Mouse (Mus musculus) fibroblast of lung, adult 2 months (primary cell): ENCODE results near the gene Armc5.

Experiments
- DNase-seq: peaks from one replicate; pipeline ENCODE4 v3.0.0-alpha.2; 2011; ENCODE audit warnings: low read depth

Armc5 gene

GRCm38 (mm10) chr7:128236856-128237592 is at the start of gene Armc5:
Gene Armc5 (plus strand): TSS chr7:128237342.
- peak; percentile 54 for DNase-seq

DNA sequence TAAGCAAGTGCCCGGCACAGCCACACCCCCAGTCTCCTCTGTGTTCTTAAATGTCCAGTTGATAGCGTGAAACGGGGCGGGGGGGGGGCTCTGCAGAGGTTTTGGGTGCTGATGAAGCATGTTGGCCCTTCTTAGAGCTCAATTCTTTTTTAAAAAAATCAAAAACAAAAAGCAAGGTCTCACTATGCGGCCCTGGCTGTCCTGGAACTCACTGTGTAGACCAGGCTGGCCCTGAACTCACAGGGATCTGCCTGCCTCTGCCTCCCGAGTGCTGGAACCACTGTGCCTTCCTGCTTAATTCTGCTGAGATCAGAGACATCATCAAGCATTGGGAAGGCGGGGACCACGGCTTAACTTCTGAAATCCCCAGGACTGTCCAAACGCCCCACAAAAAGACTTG is 35.5 kb upstream of the Armc5 start:
- no peak for DNase-seq

DNA sequence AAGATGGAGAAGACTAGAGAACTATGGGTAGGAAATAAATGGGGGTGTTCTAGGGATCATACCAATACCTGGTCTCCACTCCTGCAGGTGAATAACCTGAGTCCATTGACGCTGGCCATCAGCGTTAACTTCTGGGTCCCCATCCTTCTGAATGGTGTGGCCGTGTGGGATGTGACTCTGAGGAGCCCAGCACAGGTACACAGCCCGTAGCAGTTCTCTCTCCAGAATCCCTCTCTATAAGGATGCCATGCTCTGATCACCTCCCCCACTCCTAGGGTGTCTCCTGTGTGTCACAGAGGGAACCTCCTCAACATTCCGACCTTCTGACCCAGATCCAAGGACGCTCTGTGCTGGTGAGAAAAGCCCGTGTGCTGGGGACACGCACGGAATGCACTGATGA is 34.1 kb upstream of the Armc5 start:
- no peak for DNase-seq

GRCm38 (mm10) chr7:128204179-128204578 is 33.0 kb upstream of the Armc5 start:
- DNase-seq = no peak

- DNase-seq = no peak
These were observed 31.4 kb upstream of the Armc5 start for GRCm38 (mm10) chr7:128205695-128206094.

GRCm38 (mm10) chr7:128206152-128206551 is 31.0 kb upstream of the Armc5 start, which contains the start of gene Cox6a2:
Gene Cox6a2 (minus strand): TSS chr7:128206387.
- DNase-seq = no peak

DNA sequence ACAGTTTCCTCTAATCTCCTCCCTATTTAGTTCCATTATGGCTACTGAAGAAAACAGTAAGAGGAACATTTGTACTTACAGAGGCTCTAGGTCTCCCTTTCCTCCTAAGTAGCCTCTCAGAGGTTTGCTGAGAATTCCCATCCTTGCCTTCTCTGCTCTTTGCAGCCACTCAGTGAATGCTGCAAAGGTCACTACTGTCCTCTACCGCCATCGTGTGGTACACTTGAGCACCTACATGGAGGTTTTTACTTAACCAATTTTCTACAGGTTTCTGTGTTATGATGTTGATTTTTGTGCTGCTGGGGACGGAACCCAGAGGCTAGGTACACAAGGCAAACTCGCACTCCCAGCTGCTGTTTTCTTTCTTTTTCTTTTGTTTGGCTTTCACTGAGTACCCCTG is 29.0 kb upstream of the Armc5 start:
- DNase-seq = peak; percentile 30

DNA sequence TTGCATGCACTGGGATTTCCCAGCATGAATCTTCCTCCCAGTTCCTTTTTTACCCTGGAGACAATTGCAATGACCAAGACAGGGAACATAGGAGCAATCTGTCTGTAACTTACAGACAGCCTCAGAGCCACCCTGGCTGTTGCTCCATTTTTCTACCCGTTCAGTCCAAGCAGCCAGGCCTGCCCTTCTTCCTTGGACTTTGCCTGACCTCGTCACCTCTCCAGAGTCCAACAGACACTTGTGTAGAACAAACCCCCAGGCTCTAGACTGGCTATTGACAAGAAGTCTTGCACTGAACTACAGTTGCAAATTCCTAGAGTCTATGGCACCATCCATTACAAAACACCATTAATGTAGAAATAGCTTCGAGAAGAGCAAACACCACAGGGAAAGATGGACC is 27.3 kb upstream of the Armc5 start:
- DNase-seq = no peak

DNA sequence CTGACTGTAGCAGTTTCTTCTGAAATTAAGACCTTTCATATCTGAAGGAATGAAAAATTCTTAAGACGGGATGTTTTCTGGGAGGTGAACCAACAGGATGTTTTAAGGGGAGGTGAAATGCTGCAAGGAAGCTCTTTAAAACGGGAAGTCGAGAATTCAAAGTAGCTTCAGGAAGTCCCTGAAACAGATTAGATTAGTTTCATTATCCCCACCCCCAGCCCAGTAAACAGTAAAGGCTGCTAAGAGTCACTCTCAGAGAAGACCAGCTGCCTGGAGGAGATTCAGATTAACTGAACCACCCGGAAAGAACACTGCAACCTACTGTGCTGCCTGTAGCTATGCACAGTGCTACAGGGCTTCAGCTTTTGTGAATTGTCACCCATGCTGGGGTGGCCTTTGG is 17.2 kb upstream of the Armc5 start:
- no peak for DNase-seq

DNA sequence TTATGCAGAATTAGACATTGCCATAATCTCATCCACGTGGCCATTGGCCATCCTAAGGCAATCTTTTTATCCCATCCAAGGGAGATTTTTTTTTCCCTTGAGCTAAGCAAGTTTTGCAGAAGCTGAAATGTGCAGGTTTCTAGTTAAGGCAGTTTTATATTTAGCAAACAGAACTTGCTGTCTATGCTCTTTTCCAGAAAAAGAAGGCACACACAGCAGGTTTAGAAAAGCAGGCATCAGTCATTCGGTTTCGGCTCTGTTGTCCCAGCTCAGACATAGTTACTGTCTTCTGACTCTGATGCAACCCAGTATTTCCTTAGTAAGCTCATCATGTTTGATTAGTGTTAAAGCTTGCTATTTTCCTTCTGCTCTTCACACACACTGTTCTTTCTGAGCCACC is 16.2 kb upstream of the Armc5 start:
- no peak for DNase-seq

GRCm38 (mm10) chr7:128231741-128232140 is 5.4 kb upstream of the Armc5 start:
- no peak for DNase-seq

DNA sequence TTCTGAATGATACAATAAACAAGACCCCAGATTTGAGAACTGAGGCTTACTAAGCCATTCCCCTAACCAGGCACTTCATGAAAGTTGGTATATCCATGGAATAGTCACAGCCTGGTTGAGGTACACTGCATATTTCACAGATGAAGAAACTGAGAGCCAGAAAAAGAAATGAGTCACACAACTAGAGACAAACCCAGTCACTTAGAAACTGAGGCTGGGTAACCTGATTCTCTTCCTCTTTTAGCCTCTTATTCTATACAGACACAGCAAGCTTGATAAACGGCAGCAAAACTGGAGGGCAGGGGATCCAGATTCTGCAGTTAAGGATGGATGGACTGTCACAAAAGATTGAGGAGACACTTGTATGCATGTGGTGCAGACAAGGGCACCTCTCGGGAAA is 2.3 kb upstream of the Armc5 start:
- DNase-seq = no peak

DNA sequence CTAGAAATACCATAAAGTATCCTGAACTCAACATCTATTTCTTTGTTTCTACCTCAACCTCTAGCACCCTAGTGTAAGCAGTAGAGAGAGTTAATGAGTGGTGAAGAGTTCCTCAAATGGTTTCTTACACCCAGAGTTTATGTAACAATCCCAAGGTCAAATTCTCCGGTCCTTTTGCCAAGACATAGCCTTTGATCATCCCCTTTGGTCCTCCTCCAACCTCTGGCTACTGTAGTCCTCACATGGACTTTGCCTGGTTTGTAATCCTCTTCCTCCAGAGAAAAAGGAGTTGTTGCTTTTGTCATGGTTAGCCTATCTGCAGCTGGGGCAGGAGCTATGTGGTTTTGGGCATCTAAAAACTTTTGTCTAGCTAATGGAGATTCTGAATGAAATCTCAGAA is 1.7 kb upstream of the Armc5 start:
- DNase-seq = no peak

- no peak for DNase-seq
These were observed 716 bp upstream of the Armc5 start for GRCm38 (mm10) chr7:128236426-128236825.

GRCm38 (mm10) chr7:128237593-128237926 is 418 bp downstream of the Armc5 start:
- DNase-seq = no peak

DNA sequence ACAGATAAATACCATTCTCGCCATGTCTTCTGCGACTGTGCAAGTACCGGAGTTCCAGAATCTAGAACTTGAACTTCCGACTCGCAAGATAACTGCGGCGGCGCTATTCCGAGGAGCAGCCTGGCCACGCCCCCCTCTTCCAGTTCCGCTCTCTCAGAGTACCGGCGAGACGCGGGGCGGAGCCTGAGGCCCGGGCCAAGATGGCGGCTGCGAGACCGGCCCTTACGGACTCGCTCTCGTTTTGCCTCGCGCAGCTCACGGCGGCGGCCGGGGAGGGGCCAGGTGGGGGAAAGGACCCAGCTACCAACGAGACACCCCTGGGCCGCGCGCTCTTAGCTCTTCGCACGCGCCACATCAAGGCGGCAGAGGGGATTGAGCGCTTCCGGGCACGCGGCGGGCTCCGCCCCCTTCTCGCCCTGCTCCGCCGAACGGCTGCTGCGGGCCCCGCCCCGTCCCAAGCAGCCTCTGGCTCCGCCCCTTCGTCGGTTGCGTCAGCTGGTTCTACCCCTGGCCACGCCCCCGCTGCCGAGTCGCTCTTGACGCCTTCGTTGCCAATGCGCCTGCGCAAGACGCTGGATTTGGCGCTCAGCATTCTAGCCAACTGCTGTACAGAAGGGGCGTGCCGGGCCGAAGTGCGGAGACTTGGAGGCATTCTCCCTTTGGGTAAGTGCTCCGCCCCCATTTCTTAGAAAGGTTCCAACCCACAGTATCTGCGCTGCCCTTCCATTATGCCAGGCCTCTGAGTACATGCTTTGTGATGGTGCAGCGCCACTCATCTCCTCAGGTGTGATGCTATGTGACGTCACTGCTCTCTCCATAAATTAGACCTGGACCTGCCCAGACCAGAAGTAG is 1.0 kb downstream of the Armc5 start, which contains the start of gene 9130023H24Rik:
TSS of gene 9130023H24Rik (minus strand) at position 105 of the 852 bp plus-strand sequence.
- peak; percentile 98 for DNase-seq

DNA sequence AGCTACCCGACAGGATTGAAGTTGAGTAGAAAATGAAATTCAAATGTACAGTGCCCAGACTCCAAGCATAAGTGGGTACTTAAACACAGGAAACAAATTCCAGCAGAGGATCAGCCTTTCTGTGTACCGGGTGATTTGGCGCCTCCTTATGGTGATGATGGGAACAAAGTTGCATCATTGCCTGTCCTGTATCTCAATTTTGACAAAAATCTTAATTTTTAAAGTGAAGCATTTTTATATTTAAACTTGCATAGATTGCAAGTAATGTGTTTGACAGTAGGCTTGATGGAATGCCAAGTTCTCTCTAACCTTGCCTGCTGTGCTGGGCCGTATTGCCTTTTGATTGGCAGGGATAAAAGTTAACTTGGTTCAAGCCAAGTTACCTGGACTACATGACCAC is 1.8 kb downstream of the Armc5 start:
- DNase-seq = peak; percentile 30

DNA sequence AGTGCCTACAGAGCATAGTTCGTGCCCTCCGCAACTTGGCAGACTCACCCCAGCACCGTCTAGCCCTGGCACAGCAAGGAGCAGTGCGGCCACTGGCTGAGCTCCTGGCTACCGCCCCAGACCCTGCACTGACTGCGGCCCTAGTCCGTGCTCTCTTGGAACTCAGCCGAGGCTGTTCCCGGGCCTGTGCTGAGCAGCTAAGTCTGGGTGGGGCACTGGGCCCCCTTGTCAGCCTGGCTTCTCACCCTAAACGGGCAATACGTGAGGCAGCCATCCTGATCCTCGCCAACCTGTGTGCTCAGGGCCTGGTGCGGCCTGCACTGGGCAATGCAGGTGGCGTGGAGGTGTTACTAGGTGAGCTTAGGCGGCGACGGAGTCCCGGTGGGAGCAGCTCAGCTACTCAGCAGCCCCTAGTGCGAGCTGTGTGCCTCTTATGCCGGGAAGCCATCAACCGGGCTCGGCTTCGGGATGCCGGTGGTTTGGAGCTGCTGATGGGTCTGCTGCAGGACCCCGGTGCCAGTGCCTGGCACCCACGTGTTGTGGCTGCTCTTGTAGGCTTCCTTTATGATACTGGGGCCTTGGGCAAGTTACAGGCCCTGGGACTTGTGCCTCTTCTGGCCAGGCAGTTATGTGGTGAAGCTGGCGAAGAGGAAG is 3.1 kb downstream of the Armc5 start:
- no peak for DNase-seq

DNA sequence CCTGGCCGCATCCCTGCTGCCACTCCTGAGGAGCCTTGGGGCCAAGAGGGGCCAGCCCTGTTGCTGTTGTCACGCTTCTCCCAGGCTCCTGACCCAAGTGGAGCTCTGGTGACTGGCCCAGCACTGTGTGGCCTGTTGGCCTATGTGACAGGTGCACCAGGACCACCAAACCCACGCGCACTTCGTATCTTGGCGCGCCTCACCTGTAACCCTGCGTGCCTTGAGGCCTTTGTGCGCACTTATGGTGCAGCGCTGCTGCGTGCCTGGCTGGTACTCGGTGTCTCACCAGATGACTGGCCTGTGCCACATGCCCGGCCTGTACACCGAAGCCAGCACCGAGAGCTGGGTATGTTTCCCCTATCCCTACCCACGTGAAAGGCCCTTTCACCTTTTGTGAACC is 5.2 kb downstream of the Armc5 start:
- no peak for DNase-seq

GRCm38 (mm10) chr7:128243921-128244320 is 6.8 kb downstream of the Armc5 start:
- no peak for DNase-seq

- DNase-seq = no peak
These were observed 7.4 kb downstream of the Armc5 start for GRCm38 (mm10) chr7:128244410-128245025.

- DNase-seq = no peak
These were observed 8.4 kb downstream of the Armc5 start for GRCm38 (mm10) chr7:128245547-128245946.
